Mouse (Mus musculus) MN1 (cell line): ENCODE measurements around the gene Mfap5.
"Not testable (repeated sequence)": the region's sequence is repeated elsewhere in the genome, so short reads cannot be mapped to it uniquely, and the experiment has no call there.

Experiments
- DNase-seq: peaks from one replicate; pipeline ENCODE4 v3.0.0-alpha.2; 2016; ENCODE audit warnings: low spot score

The Mfap5 gene

DNA sequence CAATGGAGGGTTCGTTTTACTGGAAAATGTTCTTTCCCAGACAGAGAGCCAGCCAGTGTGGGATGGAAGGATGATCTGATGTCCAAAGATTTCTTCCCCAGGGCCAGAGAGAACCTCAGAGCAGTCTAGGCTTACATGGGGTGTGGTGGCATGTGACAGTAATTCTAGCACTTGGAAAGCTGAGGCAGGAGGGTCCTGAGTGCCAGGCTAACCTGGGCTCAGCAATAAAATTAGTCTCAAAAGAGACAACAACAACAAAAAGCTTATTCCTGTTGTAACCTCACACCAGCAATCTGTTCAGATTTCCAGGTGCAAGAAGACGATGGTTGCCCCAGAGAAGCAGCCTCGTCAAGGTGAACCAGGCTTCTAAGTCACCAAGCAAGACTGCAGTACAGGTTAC lies at the start of gene Mfap5:
Gene Mfap5, plus strand, starts transcription at position 301 of the 400 bp plus-strand sequence.
- DNase-seq = no peak

DNA sequence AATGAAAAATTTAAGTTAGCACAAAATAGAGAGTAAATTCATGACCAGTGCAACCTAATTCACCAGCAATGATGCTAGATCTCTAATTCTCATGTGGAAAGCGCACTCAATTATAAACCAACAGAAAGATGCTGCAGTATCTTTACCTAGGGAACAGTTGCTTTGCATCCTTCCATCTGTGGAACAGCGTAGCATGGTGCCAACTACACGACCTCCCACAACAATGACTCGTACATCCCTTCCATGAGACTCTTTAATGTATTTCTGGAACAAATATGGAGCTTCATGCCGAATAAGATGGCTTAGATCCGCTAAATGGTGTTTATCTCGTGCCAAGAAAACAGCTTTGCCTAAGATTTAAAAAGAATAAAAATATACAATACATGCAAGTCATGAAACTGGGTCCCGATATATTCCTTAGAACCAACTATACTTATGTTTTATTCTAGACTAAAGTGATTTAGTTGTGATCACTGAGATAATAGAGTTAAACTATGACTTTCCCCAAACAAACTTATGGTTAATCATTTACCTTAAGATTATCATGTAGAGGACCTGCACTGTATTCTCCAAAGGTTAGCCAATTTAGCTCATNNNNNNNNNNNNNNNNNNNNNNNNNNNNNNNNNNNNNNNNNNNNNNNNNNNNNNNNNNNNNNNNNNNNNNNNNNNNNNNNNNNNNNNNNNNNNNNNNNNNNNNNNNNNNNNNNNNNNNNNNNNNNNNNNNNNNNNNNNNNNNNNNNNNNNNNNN lies 46.5 kb upstream of the Mfap5 start:
- no peak for DNase-seq

DNA sequence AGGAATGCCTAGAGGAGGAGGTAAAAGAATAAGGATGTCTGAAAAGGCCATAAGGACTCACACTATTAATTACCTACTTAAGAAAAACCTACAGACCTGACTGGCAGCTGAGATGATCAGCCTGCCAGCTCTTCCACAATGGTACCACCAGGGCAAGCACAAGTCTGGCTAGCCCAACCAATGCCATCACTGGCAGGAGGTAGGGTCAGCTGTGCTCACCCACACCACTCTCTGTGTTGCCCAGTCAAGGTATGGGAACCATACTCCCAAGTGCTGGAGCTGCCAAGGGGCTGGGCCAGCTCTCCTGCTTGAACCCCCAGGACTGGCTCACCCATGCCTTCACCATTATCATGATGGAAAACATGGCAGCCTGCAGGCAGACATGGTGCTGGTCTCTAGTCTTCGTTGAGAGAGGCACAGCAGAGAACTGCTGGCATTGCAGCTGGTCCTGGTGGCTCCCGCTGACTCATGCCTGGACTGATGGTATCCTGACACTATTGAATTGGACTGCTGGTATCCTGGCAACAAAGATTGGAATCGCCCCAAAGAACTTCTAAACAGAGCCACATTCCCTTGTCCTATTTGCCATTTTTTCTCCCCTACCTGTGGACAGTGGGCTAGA lies 39.4 kb upstream of the Mfap5 start:
- no peak for DNase-seq

DNA sequence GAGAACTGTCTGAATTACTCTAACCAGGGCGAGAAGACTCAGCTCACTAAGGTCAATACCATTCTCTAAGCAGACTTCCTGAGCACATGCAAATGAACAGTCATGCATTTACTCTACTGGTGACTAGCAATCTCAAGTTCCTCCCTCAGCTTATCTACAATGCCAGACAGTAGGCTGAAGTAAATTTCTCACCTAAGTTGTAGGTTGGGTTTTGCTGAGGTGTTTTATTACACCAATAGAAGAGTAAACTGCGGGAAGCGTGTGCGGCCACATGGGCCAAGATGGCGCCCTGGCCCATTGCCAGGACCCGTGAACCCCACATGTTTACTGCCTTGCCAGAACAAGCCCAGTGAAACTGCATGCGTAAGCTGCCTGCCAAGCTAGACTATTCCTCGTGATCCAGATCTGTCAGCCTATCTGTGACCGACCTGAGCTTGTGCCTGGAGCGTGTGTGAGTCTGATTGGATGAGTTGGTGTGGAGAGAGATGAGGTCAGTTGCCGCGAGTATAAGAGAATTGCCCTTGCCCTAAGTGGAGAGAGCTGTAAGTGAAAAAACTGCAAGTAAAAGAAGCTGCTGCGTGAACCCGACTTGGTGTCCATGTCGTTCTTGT lies 36.5 kb upstream of the Mfap5 start:
- DNase-seq = no peak

DNA sequence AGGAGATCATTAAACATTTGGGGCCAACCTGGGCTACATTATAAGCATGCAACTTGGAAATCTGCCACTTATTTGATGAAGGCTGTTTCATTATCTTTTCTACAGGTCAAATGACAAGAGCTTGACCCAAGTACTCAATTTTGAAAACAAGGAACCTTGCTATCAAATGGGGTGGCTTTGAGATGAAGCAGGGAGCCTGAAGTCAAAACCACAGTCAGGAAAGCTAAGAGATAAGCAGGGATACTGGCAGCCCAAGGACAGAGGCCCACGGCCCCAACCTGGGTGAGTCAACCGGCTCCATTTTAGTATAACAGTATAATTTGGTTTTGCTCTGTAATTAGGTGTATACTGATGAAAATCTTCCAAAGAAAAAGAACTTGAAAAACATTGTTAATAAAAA lies 35.4 kb upstream of the Mfap5 start:
- no peak for DNase-seq

GRCm38 (mm10) chr6:122471461-122471860 lies 34.2 kb upstream of the Mfap5 start:
- DNase-seq = not testable (repeated sequence)

GRCm38 (mm10) chr6:122478062-122478461 lies 27.6 kb upstream of the Mfap5 start:
- no peak for DNase-seq

DNA sequence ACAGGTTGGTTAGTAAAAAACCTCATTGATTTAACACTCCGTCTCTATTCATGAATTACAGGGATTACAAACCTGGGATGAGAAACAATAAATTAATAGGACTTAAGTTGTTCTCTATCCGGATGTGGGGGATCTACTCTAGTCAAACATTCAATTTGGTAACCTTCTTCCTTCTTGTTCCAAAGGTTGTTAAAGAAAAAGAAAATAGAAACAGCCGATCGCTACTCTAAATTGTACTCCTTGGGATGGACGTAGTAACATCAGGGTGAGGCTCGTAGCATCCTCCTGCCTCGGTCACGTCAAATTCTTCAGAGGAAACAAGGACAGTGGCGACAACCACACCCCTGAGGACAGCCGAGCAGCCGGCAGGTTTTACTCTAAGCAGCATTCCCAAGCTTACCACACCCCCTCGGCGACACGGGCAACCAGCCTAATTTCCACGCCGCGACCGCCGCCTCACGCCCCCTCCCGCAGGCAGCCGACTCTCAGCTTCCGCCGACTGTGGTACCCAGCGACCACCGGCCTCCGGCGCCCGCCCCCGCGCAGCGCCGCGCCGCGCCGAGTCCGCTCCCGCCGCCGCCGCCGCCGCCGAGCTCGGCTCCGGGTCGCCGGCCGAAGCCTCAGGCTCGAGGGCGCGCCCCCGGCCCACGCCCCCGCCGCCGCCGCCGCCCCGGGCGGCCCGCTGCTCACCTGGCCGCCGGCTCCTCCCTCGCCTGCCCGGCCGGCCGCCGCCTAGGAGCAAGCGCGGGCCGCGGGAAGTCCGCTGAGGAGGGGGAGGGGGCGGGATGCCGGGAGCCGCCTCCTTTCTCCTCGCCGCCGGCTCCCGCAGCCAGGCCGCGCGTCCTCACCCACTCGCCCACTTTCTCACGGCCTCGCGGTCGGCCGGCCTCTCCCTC lies 20.0 kb upstream of the Mfap5 start:
- no peak for DNase-seq

DNA sequence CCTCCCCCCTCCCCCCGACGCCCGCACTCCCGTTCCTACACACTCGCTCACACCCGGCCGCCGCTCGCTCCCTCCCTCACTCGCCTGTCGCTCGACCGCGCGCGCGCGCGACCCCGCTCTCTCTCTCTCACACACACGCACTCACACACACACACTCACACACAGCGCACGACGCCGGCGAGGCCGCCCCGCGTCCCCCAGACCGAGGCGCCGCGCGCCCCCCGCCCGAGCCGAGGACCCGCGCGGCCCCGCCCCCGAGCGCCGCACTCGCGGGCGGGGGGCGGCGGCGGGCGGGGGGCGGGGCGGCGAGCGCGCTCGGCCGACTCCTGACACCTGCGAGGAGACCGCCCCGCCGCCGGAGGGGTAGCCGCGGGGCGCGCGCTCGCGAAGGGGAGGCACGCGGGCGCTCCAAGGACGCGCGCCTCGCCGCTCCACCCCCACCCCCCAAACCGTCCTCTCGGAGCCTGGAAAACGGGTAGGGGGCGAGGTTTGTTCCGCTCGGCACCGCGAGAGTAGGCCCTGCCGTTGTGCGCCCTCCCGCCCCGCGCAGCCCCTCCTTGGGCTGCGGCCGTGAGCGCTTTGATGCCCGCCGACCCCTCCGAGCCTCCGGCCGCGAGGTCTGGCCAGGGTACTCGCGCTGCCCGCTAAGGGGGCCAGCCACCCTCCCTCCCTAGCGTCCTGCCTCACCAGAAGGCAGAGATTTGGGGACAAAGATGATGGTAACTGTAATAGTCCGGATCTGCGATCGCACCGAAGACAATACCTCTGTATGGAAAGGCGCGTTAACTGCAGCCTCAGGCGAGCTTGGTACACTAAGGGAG lies 19.1 kb upstream of the Mfap5 start:
- no peak for DNase-seq

DNA sequence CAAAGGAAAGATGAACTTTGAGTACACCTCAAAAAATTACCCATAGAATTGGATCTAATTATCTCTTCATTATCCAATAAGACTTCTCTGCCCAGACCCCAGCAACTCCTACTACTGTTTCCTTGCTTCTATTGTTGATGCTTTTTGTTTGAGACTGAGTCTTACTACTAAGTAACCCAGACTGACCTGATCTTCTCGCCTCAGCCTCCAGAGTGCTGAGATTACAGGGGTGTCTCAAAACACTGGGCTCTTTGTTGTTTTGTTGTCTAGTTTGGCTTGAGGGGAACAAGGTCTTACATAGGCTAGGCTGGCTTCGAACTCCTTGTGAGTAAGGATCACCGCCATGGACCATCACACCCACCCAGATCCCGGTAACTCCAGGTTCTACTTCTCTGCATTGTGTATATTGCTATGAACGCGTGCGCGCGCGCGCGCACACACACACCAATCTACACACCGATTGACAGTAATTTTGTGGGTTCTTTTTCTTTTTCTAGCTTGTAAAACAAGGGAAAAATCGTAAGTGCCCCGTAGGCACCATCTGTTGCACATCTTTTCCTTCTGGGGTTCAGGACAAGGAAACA lies 14.6 kb upstream of the Mfap5 start:
- DNase-seq = no peak

- no peak for DNase-seq
Observed at GRCm38 (mm10) chr6:122491557-122491956, 14.1 kb upstream of the Mfap5 start.

DNA sequence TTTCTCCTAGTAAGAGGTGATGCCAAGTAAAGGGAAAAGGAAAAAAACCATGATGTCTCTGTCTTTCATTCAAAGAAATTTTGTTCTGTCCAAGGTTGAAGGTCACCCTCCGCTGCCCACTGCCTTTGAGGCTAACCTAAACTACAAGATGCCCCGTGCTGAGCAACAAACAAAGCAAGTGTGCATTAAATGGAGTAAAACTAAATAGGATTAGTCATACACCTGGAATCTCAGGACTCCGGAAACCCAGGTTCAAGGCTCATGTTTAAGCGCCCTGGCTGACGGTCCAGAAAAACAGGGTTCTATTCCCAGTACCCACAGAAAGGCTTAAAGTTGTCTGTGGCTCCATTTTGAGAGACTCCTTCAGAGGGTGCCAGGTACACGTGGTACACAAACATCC lies 13.2 kb upstream of the Mfap5 start:
- no peak for DNase-seq

- no peak for DNase-seq
Observed at GRCm38 (mm10) chr6:122493799-122494472, 11.7 kb upstream of the Mfap5 start.

DNA sequence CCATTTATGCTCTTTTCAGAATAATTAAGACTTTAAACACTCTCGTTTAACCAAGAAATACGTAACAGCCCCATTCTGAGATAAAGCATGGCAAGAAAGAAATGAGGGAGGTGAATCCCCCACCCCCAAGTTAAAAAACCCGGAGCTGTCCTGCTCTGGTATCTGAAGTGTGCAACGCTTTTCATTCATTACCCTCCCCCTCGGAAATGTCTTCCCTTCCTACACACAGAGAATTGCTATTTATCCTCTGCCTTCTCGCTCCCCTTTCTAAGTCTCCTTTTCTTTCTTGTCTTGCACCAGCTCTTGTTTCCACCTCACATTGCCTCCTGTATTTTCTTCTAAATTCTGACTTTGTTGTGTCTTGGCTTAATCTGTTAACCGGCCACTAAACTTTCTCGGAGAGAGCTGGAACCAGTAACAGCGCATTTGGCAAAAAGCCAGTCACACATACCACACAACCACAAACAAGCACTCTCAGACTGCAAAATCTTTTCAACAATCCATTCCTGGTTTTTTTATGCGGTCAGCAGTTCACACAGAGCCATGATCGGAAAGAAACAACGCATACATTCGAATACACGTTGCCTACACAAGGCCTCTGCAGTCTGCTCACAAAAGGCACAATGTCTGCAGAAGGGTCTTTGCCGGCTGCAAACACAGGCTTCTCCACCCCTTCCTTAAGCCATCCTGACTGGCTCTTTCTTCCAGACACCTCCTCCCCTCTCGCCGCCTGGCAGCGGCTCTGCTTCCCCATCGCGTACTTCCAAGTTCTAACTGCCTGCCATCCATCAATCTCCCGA lies 10.4 kb upstream of the Mfap5 start:
- DNase-seq = no peak

GRCm38 (mm10) chr6:122496501-122496900 lies 9.1 kb upstream of the Mfap5 start:
- DNase-seq = peak; percentile 13

DNA sequence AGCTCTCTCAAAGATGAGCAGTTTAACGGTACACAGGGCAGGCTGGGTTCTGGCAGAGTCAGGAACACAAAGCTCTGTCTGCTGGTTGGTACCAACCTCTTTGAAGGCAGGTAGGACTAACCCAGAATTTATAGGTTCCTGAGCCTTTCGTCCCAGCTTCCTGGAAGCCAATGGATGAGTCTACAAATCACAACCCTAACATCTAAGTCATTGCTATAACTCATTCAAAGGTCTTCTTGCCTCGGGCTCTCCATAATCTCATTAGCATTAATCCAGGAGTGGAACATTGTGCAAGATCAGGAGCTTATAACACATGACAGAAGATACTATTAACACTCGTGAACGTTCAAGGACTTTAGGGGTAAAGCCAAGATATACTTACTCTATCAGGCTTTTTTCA lies 7.0 kb upstream of the Mfap5 start, which contains the start of gene Rimklb:
Gene Rimklb, minus strand, starts transcription at position 101 of the 400 bp plus-strand sequence.
- DNase-seq = no peak

DNA sequence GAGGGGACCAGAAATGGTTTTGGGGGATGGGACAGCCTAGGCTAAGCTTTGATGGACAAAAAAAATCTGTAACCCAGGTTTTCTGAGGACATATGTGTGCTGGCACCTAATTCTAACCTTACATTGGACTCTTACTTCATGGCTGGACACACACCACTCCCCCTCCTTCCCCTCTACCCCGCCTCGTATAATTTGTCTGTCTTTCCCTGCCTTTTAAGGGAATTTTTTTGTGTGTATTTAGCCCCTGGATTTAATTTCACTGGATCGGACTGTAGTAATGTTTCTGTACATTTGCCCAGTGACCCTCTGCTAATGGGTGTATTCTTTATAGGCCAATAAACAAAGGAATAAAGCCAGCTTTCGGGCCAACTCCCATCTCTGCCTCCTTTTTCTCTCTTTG lies 604 bp upstream of the Mfap5 start:
- no peak for DNase-seq

- no peak for DNase-seq
Observed at GRCm38 (mm10) chr6:122508494-122508893, 2.8 kb downstream of the Mfap5 start.
